Mouse (Mus musculus) kidney, adult 2 months (tissue): ENCODE results near the gene Fblim1.
"Not testable (repeated sequence)": the region's sequence is repeated elsewhere in the genome, so short reads cannot be mapped to it uniquely, and the experiment has no call there.

ENCODE experiments used
- CTCF ChIP-seq: fragments of 200-500 bp; conservative IDR thresholded peaks from 2 replicates; pipeline ENCODE4 v1.5.1; 2011; ENCODE audit warnings: low read depth, mild to moderate bottlenecking, control low read depth, low read length, moderate library complexity, mixed read lengths; ENCODE audit not compliant: insufficient read depth, insufficient read length
- POLR2A ChIP-seq: fragments of 200-500 bp; IDR thresholded peaks from one replicate; pipeline ENCODE4 v1.6.1; 2011; ENCODE audit warnings: low read depth, low read length, control low read depth

DNA sequence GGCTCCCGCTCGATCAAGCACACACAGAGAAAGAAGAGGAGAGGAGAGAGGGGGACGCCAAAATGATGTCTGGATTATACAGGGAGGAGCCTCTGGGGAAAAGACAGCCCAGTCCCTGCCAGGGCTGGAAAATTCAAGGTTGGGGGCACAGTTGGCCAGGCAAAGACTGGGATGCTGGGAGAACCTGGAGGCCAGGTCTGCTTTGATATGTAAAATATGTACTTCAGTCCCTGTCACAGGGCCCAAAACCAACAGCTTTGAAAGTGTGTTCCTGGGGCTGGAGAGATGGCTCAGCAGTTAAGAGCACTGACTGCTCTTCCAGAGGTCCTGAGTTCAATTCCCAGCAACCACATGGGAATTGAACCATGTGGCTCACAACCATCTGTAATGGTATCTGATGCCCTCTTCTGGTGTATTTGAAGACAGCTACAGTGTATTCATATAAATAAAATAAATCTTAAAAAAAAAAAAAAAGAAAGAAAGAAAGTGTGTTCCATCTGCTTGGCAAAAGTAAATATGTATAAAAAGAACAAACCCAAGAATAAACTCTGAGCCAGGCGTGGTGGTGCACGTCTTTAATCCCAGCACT lies 44.5 kb downstream of the Fblim1 start:
- not testable (repeated sequence) for TF ChIP-seq CTCF, POLR2A
